Mouse (Mus musculus) monocyte, adult 5-6 weeks (primary cell): ENCODE measurements around the gene Smim4. TPM values are rescaled to one million over a fixed set of nuclear protein-coding genes. Genes with fewer than 3 reads are reported as not detected.
A peak's percentile ranks its signal among the peaks of the same experiment; 100 is the strongest.

ENCODE experiments used
- ATAC-seq: fragments of 153-309, 156-312 bp; replicated peaks from 2 replicates; pipeline ENCODE4 v1.8.0; 2017; ENCODE audit warnings: mild to moderate bottlenecking; ENCODE audit not compliant: low TSS enrichment, insufficient number of reproducible peaks, severe bottlenecking, poor library complexity, low FRiP score
- total RNA-seq: library from RNA; stranded (forward); fragments of 200-1000, 200-491, 200-594 nt; gene quantifications from 3 replicates; pipeline ENCODE4 v1.2.3, GENCODE M21; 2017

The Smim4 gene
- total RNA-seq, 1 experiment from 2014 or later = 40.4 TPM

DNA sequence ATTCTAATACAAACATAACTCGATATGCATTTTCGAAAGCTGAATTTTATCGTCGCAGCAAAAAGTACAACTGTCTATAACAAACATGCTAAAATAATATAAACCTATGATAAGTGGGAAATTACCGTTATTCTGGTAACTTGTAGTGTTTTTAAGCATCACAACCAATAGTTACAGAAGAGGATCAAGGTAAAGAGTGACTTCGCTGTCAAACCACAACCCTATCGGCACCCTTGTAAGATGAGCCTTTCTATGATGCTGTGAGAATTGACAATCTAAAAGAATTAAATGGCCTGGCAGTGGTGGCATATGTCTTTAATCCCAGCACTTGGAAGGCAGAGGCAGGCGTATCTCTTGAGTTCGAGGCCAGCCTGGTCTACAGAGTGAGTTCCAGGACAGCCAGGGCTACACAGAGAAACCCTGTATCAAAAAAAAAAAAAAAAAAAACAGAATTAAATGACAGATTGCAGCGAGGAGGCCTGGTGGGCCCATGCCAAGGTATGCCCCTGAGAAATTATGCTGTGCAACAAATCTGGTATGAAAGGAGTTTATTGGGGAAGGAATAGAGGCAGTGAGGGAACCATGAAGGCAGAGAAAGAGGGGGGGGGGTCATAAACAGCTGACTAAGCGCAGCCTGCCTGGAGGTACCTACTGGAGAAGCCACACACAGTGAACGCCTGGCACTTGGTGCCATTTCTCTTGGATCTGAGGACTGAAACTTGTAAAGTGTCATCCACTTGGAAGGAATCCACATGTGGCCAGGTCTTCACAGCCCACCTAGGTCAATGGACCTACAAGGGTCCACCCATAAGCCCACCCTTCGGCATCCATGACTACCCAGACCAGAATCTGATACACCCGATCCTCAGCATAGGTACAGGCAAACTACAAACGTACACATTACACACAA, 825 bp upstream of the Smim4 start:
- no peak for ATAC-seq

DNA sequence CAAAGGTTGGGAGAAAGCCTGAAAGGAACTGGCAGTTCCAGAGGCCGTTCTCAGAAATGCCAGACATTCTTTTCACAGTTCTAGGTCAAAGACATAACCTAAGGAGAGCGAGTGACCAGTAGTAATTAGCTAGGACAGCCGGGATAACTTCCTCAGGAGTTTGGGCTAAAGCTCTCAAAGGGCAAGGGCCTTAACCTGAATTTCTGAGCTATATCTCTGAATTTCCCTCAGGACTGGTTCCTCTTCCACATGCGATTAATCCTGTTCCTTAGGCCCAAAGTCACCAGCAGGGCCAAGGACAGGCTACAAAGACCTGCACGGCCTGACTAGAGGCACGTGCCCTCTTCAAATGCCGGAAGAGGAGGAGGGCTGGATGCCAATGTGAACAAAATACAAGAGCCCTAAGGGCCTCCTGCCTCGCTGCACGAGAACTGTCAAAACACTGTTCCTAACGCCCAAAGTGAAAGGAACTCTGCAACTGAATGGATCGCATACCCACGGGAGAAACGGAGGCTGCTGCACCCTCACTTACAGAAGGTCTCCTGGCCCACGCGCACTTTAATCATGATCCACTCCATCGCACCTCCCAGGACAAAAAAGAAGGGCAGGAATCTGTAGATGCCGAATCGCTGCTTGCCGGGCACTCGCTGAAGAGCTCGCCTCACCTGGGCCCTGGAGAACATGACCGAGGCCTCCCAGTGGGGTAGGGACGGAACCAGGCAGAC, 493 bp downstream of the Smim4 start:
- ATAC-seq = peak; percentile 10; the same call in 1 of the 2 replicates

DNA sequence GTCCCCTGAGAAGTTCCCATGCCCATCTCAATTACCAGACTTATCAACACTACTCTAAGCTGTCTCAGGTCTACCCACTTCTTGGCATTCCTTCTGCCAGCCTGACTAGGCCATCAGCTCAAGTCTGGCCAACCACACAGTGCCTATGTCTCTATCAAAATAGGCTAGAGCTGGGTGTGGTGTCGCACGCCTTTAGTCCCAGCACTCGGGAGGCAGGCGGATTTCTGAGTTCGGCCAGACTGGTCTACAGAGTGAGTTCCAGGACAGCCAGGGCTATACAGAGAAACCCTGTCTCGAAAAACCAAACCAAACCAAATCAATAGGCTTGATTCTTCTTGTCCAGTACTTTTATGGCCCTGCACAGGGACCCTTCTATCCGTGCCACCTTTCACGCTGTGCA, 1.9 kb downstream of the Smim4 start:
- ATAC-seq = no peak

DNA sequence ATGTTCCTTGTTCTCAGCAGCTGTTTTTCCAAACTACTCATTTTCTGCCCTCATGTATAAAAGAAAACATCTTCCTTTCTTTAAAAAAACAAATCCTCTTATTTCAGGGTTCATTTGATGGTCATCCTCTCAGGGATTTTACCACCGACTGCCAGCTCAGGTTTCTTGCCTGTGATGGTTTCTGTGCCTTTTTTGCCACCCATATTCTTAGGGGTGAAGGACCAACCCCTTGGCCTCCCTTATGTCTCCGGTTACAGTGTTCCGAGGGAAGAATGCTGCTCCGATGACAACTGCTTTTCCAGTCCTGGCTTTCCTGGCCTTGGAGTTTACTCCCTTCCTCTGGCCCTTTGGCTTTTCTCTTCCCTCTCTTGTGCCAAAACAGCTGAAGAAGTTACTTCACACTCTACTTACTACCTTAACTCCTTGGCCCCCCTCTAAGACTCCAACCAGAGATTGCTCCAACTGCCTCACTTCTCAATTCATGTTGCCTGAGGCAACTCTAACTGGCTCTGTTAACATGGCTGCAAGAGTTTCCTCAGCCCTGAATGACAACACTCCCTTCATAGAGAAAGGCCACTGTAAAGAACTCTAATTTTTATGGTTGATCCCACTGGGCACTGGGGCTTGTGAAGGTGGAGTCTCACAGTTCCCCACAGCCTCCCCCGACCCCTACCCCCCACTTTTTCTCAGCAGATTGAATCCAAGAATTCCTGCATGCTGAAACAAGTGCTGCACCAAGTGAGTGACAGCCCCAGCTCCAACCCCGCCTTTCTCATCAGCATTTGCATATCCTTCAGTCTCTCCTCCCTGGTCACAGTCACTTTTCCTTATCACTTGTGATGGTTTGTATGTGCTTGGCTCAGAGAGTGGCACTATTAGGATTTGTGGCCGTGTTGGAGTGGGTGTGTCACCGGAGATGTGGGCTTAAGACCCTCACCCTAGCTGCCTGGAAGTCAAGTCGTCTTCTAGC, 3.4 kb downstream of the Smim4 start:
- ATAC-seq = no peak

DNA sequence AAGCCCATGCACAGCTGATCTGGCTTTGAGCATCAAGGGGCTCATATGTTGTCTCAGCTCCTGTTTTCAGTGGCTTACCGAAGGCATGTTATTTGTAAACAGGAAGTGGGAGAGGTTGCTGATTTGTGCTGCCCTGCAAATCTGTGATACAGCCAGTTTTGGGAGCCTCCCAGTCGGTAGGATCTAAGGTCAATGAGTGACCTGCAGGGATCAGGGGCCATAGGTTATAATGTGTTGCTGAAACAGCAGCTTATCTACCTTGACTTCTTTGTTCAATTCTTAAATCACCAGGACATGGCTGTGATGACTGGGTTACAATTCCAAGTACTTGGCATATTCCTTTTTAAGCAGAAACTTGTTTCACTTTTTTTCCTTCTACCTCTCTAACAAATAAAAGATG, 13.2 kb downstream of the Smim4 start:
- ATAC-seq = no peak

DNA sequence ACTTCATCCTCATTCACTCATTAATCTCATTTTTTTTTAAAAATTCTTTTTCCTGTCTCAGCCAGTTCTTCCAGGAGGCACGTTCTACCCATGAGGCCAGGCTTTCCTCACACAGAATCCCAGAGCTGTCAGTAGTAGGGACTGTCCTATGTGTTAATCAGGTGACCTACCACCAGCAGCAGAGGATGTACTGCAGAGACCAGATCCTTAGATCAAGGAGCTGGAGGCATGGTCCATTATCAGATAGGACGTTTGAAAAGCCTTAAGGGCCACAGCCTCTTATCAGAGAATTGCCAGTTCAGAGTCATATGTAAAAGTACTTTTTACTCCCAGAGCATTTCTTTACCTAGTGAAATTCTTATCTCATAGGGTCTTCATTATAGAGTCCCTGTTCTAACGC, 14.7 kb downstream of the Smim4 start:
- ATAC-seq = no peak

DNA sequence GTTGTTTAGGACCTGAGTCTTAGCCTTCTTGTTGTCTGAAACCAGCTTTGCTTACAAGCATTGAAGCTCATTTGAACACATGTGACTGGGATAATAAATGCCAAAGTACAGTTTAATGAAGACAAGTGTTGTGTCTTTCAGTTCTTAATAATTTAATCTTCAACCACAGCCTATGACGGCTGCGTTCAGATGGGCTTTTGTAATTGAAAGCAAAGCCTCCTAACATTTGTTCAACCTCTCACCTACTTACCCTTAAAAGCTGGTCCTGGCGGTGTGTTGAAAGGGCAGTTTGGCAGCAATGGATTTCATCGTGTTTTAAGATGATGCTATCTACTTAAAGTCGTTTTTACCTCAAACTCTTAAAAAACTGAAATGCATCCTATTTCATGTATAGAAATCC, 16.6 kb downstream of the Smim4 start:
- ATAC-seq = no peak

DNA sequence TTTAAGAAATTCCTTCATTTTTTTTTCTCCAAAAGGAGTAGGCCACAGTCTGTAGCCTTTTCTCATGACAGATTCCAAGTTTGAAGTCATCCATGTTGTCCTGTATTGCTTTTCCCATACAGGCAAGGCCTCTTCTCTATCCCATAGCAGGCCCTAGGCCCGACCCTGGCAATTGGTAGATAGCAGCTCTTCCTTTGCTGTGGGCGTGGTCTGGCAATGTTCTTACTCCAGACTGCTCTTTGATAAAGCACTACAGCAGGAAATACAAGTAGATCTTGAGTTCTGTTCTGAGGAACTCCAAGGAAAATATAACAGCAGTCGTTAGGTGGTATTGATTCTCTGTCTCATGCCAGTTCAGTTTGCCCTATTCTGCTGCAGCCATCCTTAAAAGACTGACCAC, 18.1 kb downstream of the Smim4 start:
- ATAC-seq = no peak

DNA sequence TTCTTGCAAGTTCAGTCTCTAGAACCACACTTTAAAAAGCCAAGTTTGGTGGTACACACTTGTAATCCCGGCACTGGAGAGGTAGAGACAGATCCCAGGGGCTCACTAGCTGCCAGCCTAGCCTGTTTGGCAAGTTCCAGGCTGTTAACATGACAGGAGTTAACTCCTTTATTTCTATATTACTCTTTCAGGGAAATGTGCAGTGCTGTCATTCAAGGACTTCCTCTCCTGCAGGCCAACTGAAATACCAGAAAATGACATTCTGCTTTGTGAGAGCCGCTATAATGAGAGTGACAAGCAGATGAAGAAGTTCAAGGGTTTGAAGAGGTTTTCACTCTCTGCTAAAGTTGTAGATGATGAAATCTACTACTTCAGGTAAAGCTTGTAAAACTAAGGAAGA, 23.6 kb downstream of the Smim4 start:
- ATAC-seq = no peak

DNA sequence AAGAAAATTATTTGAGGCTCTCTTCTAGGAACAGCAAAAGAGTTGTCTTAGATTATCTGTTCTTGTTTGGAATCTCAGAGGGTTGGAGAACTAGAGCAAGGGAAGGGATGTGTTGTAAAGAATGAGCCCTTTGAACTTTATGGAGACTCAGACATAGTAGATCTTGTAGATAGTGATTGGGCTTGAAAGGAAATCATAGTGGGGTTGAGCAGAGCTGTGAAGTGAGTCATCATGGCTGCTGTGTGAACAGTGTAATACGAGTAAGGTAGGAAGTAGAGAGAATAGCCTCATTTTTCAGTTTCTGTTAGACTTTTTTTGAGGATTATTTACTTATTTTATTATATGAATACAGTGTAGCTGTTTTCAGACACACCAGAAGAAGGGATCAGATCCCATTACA, 38.8 kb downstream of the Smim4 start:
- no peak for ATAC-seq

DNA sequence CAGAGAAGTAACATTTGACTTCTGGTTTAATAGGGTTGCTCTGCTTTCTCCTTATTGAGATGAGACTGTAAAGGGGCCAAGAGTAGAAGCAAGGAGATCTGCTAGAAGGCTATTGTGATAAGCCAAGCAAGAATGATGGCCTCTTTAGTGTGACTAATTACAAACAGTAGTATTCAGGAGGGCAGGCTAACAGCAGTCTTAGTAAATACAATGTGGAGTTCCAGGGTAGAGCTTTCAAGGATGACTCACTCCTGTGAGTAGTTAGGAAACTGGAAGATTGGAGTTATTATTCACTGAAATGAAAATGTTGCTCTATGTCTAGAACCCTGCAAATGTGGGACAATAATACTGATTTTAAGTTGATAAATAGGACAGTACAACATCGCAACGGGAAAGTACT, 40.2 kb downstream of the Smim4 start:
- ATAC-seq = no peak

DNA sequence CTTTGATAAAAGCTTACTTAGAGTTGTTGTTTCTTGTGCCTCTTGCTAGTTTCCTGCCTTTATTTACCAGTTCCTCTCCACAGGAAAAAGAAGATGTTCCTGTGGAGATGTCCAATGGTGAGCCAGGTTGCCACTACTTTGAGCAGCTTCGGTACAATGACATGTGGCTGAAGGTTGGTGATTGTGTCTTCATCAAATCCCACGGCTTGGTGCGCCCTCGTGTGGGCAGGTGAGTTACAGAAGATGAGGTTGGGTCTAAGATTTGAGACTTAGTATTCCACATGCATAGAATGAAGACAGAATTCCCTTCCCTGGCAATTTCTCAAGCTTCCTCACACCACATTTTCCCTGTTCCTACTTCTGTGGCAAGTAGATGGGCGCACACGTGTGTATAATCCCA, 41.3 kb downstream of the Smim4 start:
- ATAC-seq = no peak

DNA sequence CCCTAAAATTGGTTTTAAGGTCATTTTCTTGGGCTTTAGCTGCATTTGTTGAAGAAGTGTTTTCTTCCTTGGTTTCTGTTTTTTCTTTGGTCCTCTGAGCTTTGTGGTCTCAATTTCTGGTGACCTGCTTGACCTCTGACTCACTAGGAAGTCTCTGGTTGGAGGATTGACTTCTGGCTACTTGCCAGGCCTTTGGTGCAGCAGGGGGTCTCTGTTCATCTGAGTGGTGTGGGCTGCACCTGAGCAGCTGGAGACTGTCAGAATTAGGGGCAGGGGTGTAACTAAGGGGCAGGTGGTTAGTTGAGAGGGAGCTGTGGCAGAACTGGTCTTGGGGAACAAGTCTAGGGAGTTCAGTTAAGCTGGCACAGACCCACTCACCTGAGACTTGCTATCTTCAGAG, 47.6 kb downstream of the Smim4 start:
- ATAC-seq = no peak

DNA sequence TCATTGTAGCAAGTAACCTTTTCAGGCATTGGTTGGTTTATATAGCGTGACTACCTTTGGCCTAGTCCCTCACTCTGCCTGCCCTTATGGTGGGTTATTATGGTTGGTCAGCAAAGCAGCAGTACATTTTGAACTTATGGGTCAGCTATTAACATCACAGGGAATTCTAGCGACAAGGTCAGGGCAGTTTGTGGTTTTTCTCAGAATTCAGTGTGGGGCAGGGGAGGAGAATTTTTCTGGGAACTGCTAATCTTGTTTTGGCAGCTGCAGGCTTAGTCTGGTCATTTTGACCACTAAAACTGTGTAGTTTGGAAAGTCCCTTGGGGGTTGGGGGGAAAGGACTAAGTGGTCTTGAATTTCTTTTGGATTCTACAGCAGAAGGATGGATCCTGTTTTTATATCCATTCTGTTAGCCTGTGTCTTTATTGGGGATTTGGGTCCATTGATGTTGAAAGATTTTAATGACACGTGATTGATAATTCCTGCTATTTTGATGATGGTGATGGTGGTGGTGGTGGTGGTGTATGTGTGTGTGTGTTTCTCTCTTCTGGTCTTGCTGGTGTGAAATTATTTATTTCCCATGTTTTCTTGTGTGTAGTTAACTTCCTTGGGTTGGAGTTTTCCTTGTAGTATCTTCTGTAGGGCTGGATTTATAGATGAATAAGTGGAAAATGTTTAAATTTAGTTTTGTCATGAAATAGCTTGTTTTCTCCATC, 49.3 kb downstream of the Smim4 start:
- ATAC-seq = no peak

DNA sequence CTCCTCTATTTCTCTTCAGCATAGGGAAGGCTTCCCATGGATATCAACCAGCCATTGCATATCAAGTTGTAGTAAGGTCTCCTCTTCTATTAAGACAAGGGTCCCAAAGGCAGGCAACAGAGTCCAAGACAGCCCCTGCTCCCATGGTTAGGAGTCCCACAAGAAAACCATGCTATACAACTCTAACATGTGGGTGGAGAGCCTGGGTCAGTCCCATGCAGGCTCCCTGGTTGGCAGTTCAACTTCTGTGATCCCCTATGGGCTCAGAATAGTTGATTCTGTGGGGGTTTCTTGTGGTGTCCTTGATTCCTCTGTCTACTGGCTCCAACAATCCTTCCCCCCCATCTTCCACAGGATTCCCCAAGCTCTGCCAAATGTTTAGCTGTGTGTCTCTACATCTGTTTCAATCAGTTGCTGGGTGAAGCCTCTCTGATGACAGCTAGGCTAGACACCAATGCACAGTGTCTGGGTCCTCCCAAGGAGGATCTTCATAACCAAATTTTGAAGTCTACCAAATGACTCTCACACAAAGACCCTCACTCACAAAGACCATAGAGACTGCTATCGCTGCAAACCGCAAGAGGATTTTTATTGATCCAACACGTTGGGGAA, 50.1 kb downstream of the Smim4 start:
- ATAC-seq = no peak

DNA sequence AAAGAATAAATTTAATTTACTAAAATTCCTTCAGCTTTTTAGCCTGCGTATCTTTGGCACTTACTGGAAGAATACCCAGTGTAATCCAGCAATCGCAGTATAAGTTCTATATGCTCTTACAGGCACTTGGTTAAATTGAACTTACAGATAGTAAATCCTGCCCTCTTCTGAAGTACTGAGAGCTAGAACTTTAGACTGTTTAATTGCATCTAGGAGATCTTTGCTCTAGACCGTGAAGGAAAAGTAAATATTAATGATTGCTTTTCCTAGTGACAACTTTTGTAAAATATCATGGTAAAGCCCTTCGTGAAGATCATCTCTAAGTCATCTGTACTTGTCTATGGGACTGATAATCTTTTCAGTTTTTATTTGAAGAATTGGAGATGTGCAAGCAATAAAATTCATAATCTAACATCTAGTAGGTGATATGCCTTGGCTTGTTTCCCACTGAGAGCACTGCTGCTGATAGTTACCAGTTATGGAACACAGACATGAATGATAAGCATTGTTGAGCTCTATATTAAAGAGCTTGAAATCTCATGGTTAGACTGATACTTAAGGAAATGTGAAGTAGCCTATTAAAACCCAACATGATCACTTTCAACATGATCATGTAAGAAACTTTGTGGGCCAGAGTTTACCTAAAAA, 59.5 kb downstream of the Smim4 start:
- no peak for ATAC-seq

DNA sequence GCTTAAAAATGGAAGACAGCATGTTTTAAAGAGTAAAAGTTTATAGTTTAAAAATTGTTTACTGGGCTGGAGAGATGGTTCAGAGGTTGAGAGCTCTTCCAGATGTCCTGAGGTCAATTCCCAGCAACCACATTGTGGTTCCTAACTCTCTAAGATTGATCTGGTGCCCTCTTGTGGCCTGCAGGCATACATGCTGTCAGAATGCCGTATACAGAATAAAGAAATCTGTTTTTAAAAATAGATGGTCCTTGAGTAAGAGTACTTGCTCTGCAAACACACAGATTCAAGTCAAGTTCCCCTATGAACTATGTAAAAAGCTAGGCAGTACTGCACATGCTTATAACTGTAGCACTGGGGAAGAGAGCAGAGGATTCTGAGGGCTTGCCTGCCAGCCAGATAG, 66.5 kb downstream of the Smim4 start:
- no peak for ATAC-seq

DNA sequence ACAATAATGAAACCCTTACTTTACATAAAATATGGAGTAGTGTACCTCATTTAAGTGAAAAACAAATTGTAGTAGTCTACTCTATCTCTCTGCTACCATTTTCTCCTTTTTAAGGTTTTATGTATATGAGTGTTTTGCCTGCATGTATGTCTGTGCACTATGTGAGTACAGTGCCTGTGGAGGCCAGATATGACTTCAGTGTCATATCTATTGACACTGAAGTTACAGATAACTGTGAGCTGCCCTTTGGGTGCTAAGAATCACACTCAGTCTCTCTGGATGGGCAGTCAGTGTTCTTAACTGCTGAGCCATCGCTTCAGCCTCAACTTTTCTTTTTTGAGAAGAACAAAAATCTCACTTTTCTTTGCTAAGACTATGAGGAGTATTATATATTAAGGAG, 82.9 kb downstream of the Smim4 start:
- ATAC-seq = no peak
